Mouse (Mus musculus) telencephalon, adult 2 months (tissue): ENCODE results near the gene Ttc39a.

Experiments
- DNase-seq: peaks from one replicate; pipeline ENCODE4 v3.0.0-alpha.2; 2011; ENCODE audit warnings: low read depth, low spot score

Gene Ttc39a

GRCm38 (mm10) chr4:109456821-109457220 lies 50.4 kb downstream of the Ttc39a start:
- DNase-seq: no peak

- no peak for DNase-seq
These were observed 54.2 kb downstream of the Ttc39a start for GRCm38 (mm10) chr4:109460421-109461179.

- DNase-seq: no peak
These were observed 57.5 kb downstream of the Ttc39a start for GRCm38 (mm10) chr4:109463892-109464291.

DNA sequence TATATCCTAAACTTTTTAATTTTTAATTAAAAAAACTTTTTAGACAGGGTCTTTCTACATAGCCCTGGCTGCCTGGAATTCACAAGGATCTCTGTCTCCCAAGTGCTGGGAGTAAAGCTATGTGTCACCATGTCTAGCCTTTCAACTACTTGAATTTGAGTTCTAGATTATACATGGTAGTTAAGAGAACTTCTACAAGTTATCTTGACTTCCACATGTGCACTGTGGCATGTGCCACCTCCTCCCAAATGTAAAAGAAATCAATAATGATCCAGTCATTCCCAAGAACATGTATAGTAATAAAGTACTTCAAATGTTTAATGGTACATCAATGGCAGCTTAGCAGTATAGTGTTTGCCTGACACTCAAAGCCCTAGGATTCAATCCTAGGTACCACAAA lies 61.3 kb downstream of the Ttc39a start:
- DNase-seq: no peak

DNA sequence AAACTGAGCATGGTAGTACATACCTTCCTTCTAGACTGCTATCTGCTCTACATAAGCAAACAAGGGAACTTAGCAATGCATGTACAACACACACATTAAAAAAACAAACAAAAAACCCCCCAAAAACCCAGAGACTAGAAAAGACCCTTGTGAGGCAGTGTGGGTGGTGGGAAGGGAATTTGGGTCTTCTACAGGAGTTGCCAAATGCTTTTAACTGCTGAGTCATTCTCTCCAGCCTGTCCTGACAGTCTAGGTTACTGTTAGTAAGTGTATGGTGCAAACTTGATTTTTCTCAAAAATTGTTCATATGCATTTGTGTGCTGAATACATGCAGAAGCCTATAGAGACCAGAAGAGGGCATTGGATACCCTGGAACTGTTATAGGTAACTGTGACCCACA lies 65.2 kb downstream of the Ttc39a start:
- no peak for DNase-seq

DNA sequence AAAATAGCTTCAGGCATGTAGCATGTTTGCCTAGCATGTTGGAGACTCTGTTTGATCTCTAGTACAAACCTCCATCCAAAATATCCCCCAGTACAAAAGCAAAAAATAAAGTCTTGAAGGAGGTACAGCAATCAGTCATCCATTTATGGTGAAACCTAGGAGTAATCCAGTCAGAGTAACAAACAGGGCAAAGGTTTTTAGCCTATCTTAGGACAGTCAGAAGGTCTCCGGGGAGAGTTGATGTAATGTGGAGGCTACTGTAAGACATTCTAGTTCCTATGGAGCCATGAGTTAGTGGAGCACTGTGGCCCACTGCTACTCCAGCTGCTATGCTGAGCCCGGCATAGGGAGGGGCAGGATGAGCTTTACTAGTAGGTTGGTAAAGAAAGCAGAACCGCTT lies 66.1 kb downstream of the Ttc39a start:
- DNase-seq: no peak

DNA sequence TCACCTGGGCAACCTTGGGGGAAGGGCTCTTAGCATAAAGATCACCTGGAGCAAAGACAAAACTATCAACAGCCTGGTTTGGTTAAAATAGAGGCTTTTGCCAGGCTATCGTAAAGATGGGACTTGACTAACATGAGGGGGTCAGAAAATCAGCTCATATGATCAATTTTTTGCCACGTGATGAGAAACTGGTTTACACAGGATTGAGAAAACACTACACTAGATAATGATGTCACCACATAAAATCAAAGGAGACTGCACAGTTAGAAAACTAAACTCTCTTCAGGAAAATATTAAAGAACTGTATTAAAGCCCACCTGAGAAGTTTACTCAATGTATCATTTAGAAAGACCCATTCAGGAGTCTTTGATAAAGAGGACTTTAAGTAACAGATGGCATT lies 68.7 kb downstream of the Ttc39a start:
- no peak for DNase-seq

GRCm38 (mm10) chr4:109475577-109476553 lies 69.4 kb downstream of the Ttc39a start:
- DNase-seq: no peak

DNA sequence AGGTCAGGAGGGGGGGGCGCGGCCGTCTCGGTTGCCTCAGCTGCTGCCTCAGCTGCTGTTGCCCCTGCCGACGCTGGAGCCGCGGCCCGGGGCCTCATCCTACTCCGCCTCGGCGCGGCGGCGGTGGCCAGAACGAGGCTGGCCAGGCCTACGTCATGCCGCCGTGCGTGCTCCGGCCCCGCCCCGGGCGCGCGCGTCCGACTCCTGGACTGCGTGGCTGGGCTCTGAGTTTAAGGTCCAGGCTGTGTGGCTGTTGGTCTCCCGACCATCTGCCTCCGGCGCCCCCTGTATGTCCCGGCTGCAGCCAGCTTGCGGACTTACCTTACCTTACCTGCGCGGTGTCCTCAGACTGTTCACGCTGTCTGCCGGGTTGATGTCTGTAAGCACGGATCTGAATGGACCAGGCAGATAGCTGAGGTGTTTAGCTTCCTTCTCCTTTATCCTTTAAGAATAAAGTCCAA lies 70.2 kb downstream of the Ttc39a start:
- peak; percentile 64 for DNase-seq

- DNase-seq: no peak
These were observed 71.0 kb downstream of the Ttc39a start for GRCm38 (mm10) chr4:109477454-109477853.

GRCm38 (mm10) chr4:109481424-109481823 lies 75.0 kb downstream of the Ttc39a start:
- DNase-seq: no peak

DNA sequence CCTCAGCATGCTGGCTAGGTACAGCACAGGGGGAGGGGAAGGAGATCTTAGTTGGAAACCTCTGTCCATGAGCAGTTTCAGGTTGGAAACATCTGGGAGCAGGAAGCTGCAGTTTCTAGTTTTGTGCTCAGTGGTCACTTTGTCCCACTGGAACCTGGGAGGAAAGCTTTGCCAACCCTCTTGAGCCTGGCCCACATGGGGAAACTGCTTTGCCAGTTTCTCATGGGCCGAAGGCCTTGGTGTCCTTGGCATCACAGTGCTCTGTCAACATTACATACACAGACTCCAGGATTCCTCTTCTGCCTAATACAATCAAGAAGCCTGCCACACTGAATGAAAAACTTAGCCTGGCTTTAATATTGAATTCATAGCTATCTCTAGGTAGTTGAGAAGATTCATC lies 76.3 kb downstream of the Ttc39a start:
- DNase-seq: no peak

GRCm38 (mm10) chr4:109484621-109485020 lies 78.2 kb downstream of the Ttc39a start, which contains the start of gene Rnf11:
Rnf11 (minus strand) TSS chr4:109484728.
- no peak for DNase-seq

- no peak for DNase-seq
These were observed 82.4 kb downstream of the Ttc39a start for GRCm38 (mm10) chr4:109488812-109489211.

GRCm38 (mm10) chr4:109493581-109493980 lies 87.2 kb downstream of the Ttc39a start:
- DNase-seq: no peak
